Mouse (Mus musculus): ENCODE results near the gene Zbtb1. TPM values are rescaled to one million over a fixed set of nuclear protein-coding genes. Genes with fewer than 3 reads are reported as not detected.
"Not testable (repeated sequence)": the region's sequence is repeated elsewhere in the genome, so short reads cannot be mapped to it uniquely, and the experiment has no call there.

The Zbtb1 gene
- total RNA-seq, 2 experiments from 2014 or later, result 3.6 to 4.3 TPM

GRCm38 (mm10) chr12:76418346-76418745 lies 48.3 kb downstream of the Zbtb1 start:
- no peak overlapping the region for H3K4me3 ChIP-seq
- peak; percentile 20; the same call in 1 of the 2 replicates for TF ChIP-seq CTCF (IDR thresholded peaks at IDR 0.05)
- no peak overlapping the region for H3K27ac ChIP-seq
- intact Hi-C loops (cut with DNase I), result no loop called here
- DNase-seq, result no peak

- no peak for DNase-seq
- intact Hi-C loops (cut with DNase I), result no loop called here
- no peak for TF ChIP-seq CTCF (IDR thresholded peaks at IDR 0.05)
- Histone ChIP-seq H3K27ac (no peak overlapping the region), H3K4me3 (no peak overlapping the region)
Measured at GRCm38 (mm10) chr12:76425256-76425655, 55.2 kb downstream of the Zbtb1 start.

GRCm38 (mm10) chr12:76427546-76427945 lies 57.5 kb downstream of the Zbtb1 start:
- DNase-seq, result no peak
- Histone ChIP-seq H3K27ac (no peak overlapping the region), H3K4me3 (no peak overlapping the region)
- intact Hi-C loops (cut with DNase I), result no loop called here
- TF ChIP-seq CTCF (IDR thresholded peaks at IDR 0.05), result no peak

- Histone ChIP-seq H3K4me3 (peak overlapping the region; percentile 26), H3K27ac (peak overlapping the region; percentile 81)
- intact Hi-C loops (cut with DNase I), result no loop called here
- peak; percentile 59 for DNase-seq
- TF ChIP-seq CTCF (IDR thresholded peaks at IDR 0.05), result no peak
Measured at GRCm38 (mm10) chr12:76430879-76431406, 60.9 kb downstream of the Zbtb1 start.

GRCm38 (mm10) chr12:76431431-76431830 lies 61.4 kb downstream of the Zbtb1 start:
- Histone ChIP-seq H3K27ac (peak overlapping the region; percentile 81), H3K4me3 (no peak overlapping the region)
- peak; percentile 53 for DNase-seq
- TF ChIP-seq CTCF (IDR thresholded peaks at IDR 0.05), result no peak
- intact Hi-C loops (cut with DNase I), result no loop called here

- no peak overlapping the region for H3K27ac ChIP-seq
- intact Hi-C loops (cut with DNase I), result no loop called here
- no peak for DNase-seq
- no peak for TF ChIP-seq CTCF (IDR thresholded peaks at IDR 0.05)
- H3K4me3 ChIP-seq, result no peak overlapping the region
Measured at GRCm38 (mm10) chr12:76434111-76434510, 64.0 kb downstream of the Zbtb1 start.

GRCm38 (mm10) chr12:76435084-76435483 lies 65.0 kb downstream of the Zbtb1 start:
- no peak for TF ChIP-seq CTCF (IDR thresholded peaks at IDR 0.05)
- peak overlapping the region; percentile 48 for H3K4me3 ChIP-seq
- DNase-seq, result no peak
- H3K27ac ChIP-seq, result no peak overlapping the region
- intact Hi-C loops (cut with DNase I), result no loop called here

- H3K4me3 ChIP-seq, result no peak overlapping the region
- no peak overlapping the region for H3K27ac ChIP-seq
- no peak for DNase-seq
- intact Hi-C loops (cut with DNase I), result no loop called here
- TF ChIP-seq CTCF (IDR thresholded peaks at IDR 0.05), result no peak
Measured at GRCm38 (mm10) chr12:76435549-76435948, 65.5 kb downstream of the Zbtb1 start.

GRCm38 (mm10) chr12:76443488-76443887 lies 73.4 kb downstream of the Zbtb1 start:
- H3K4me3 ChIP-seq; H3K27ac ChIP-seq; intact Hi-C loops (cut with DNase I): not testable (repeated sequence)

GRCm38 (mm10) chr12:76444359-76444772 lies 74.3 kb downstream of the Zbtb1 start:
- intact Hi-C loops (cut with DNase I), result no loop called here
- Histone ChIP-seq H3K4me3 (no peak overlapping the region), H3K27ac (no peak overlapping the region)
- DNase-seq, result no peak
- no peak for TF ChIP-seq CTCF (IDR thresholded peaks at IDR 0.05)

More at GRCm38 (mm10) chr12:76443488-76443887, 73.4 kb downstream of the Zbtb1 start:
- not testable (repeated sequence) for DNase-seq

GRCm38 (mm10) chr12:76444862-76445261 lies 74.8 kb downstream of the Zbtb1 start:
- Histone ChIP-seq H3K27ac (no peak overlapping the region), H3K4me3 (no peak overlapping the region)
- no peak for DNase-seq
- intact Hi-C loops (cut with DNase I), result no loop called here
- no peak for TF ChIP-seq CTCF (IDR thresholded peaks at IDR 0.05)

- no peak for TF ChIP-seq CTCF (IDR thresholded peaks at IDR 0.05)
- intact Hi-C loops (cut with DNase I), result no loop called here
- DNase-seq, result no peak
- Histone ChIP-seq H3K27ac (no peak overlapping the region), H3K4me3 (no peak overlapping the region)
Measured at GRCm38 (mm10) chr12:76446201-76446600, 76.1 kb downstream of the Zbtb1 start.

Other genes starting within 250 kb of the Zbtb1 start
- under 1 TPM; 0.08 to 0.13 TPM for gene Esr2, start 193.0 kb upstream of the Zbtb1 start, total RNA-seq (2021)
- not detected for gene Tex21, start 123.5 kb upstream of the Zbtb1 start, total RNA-seq (2021)
- gene Mthfd1, start 115.0 kb upstream of the Zbtb1 start, total RNA-seq (2021), result 10 to 100 TPM; 30.1 to 37.8 TPM
- gene Akap5, start 45.4 kb upstream of the Zbtb1 start, total RNA-seq (2021), result under 1 TPM; 0.31 to 0.48 TPM
- gene Zbtb25, start 664 bp upstream of the Zbtb1 start, total RNA-seq (2021), result 1 to 10 TPM; 6.5 to 7.2 TPM
- gene Hspa2, start 33.9 kb downstream of the Zbtb1 start, total RNA-seq (2021), result 1 to 10 TPM; 6.9 to 7.0 TPM
- gene Ppp1r36, start 47.3 kb downstream of the Zbtb1 start, total RNA-seq (2021), result not detected
- 1 to 10 TPM; 5.3 to 6.1 TPM for gene Plekhg3, start 160.6 kb downstream of the Zbtb1 start, total RNA-seq (2021)